Mouse (Mus musculus): Measurements from ENCODE around the gene Efr3b.

Gene Efr3b

GRCm38 (mm10) chr12:4037511-4037910 is 1.2 kb downstream of the Efr3b start:
- no peak for DNase-seq (ENCODE audit: low read depth, low spot score)

- no peak for DNase-seq (ENCODE audit: low read depth, low spot score)
These were observed 2.6 kb downstream of the Efr3b start for GRCm38 (mm10) chr12:4036157-4036556.

- DNase-seq (ENCODE audit: low read depth, low spot score) = no peak
These were observed 9.7 kb downstream of the Efr3b start for GRCm38 (mm10) chr12:4029064-4029463.

GRCm38 (mm10) chr12:4028516-4028915 is 10.2 kb downstream of the Efr3b start:
- DNase-seq (ENCODE audit: low read depth, low spot score) = no peak

- DNase-seq (ENCODE audit: low read depth, low spot score) = no peak
These were observed 14.4 kb downstream of the Efr3b start for GRCm38 (mm10) chr12:4024356-4024755.

GRCm38 (mm10) chr12:4023501-4023900 is 15.2 kb downstream of the Efr3b start:
- DNase-seq (ENCODE audit: low read depth, low spot score) = no peak

- no peak for DNase-seq (ENCODE audit: low read depth, low spot score)
These were observed 15.9 kb downstream of the Efr3b start for GRCm38 (mm10) chr12:4022845-4023244.

- no peak for DNase-seq (ENCODE audit: low read depth, low spot score)
These were observed 18.2 kb downstream of the Efr3b start for GRCm38 (mm10) chr12:4020505-4020904.

- DNase-seq (ENCODE audit: low read depth, low spot score) = no peak
These were observed 22.4 kb downstream of the Efr3b start for GRCm38 (mm10) chr12:4016321-4016720.

GRCm38 (mm10) chr12:4015741-4016140 is 23.0 kb downstream of the Efr3b start:
- DNase-seq (ENCODE audit: low read depth, low spot score) = no peak

- DNase-seq (ENCODE audit: low read depth, low spot score) = no peak
These were observed 23.5 kb downstream of the Efr3b start for GRCm38 (mm10) chr12:4015255-4015654.

- no peak for DNase-seq (ENCODE audit: low read depth, low spot score)
These were observed 27.0 kb downstream of the Efr3b start for GRCm38 (mm10) chr12:4011715-4012114.

GRCm38 (mm10) chr12:4011301-4011700 is 27.4 kb downstream of the Efr3b start:
- no peak for DNase-seq (ENCODE audit: low read depth, low spot score)

GRCm38 (mm10) chr12:4008731-4009130 is 30.0 kb downstream of the Efr3b start:
- DNase-seq (ENCODE audit: low read depth, low spot score) = no peak

GRCm38 (mm10) chr12:4007766-4008165 is 30.9 kb downstream of the Efr3b start:
- no peak for DNase-seq (ENCODE audit: low read depth, low spot score)

- DNase-seq (ENCODE audit: low read depth, low spot score) = no peak
These were observed 31.5 kb downstream of the Efr3b start for GRCm38 (mm10) chr12:4007181-4007580.

- no peak for DNase-seq (ENCODE audit: low read depth, low spot score)
These were observed 32.6 kb downstream of the Efr3b start for GRCm38 (mm10) chr12:4006079-4006478.

- DNase-seq (ENCODE audit: low read depth, low spot score) = no peak
These were observed 34.1 kb downstream of the Efr3b start for GRCm38 (mm10) chr12:4004648-4005047.

GRCm38 (mm10) chr12:4000406-4000805 is 38.3 kb downstream of the Efr3b start:
- no peak for DNase-seq (ENCODE audit: low read depth, low spot score)

- DNase-seq (ENCODE audit: low read depth, low spot score) = no peak
These were observed 42.0 kb downstream of the Efr3b start for GRCm38 (mm10) chr12:3996749-3997148.

GRCm38 (mm10) chr12:3991047-3991446 is 47.7 kb downstream of the Efr3b start:
- no peak for DNase-seq (ENCODE audit: low read depth, low spot score)

GRCm38 (mm10) chr12:3989943-3990342 is 48.8 kb downstream of the Efr3b start:
- DNase-seq (ENCODE audit: low read depth, low spot score) = no peak

- no peak for DNase-seq (ENCODE audit: low read depth, low spot score)
These were observed 54.3 kb downstream of the Efr3b start for GRCm38 (mm10) chr12:3984446-3984845.

GRCm38 (mm10) chr12:3983736-3984135 is 55.0 kb downstream of the Efr3b start:
- DNase-seq (ENCODE audit: low read depth, low spot score) = peak; percentile 76

GRCm38 (mm10) chr12:3982257-3982656 is 56.5 kb downstream of the Efr3b start:
- no peak for DNase-seq (ENCODE audit: low read depth, low spot score)
